Mouse (Mus musculus) gonadal fat pad, adult 2 months (tissue): Measurements from ENCODE around the gene 1700010B08Rik. TPM values are rescaled to one million over a fixed set of nuclear protein-coding genes. Genes with fewer than 3 reads are reported as not detected.

ENCODE experiments used
- DNase-seq: peaks from one replicate; pipeline ENCODE4 v3.0.0-alpha.2; 2012; ENCODE audit warnings: low read depth
- polyA plus RNA-seq: library from polyadenylated mRNA; depleted of rRNA; stranded (reverse); fragments of >200 nt; gene quantifications from 2 replicates; pipeline ENCODE4 v1.2.3, GENCODE M21; 2012; rRNA removed

The 1700010B08Rik gene
- polyA plus RNA-seq, 1 experiment: 0.62 TPM

DNA sequence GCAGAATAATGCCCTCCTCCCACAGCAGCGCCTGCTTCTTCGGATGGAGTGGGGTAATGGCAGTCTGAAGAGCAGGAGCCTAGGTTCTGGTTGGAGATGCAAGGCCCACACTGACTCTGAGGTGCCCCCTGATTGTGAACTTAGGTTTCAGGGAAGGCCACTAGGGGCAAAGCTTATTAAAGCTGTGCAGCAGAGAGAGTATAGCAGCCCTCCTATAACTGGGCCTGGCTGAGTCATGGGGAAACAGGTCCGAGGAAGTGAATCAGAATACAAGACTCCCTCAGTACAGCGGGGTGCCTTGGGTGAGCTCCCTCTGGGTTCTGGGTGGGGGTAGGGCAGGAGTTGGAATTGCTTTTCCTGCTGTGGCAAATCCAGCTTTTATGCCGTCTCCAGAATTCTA is 51.4 kb downstream of the 1700010B08Rik start:
- no peak for DNase-seq

Other genes starting within 250 kb of the 1700010B08Rik start
- gene 1700021F07Rik, start 196.8 kb upstream of the 1700010B08Rik start, polyA plus RNA-seq: 0.34 and 0.76 TPM in 2 replicates
- gene Ankrd60, start 141.1 kb upstream of the 1700010B08Rik start, polyA plus RNA-seq: 1.5 and 2.9 TPM in 2 replicates
- 11.1 and 17.9 TPM in 2 replicates for gene Rab22a, start 59.7 kb upstream of the 1700010B08Rik start, polyA plus RNA-seq
- gene Vapb, start 18.1 kb downstream of the 1700010B08Rik start, polyA plus RNA-seq: 15.8 and 17.4 TPM in 2 replicates